ENCODE assay signal across 8 mouse cellular contexts in genomic region chr2:27210255-27210654, GRCm38 (mm10). TPM values are rescaled to one million over a fixed set of nuclear protein-coding genes. Genes with fewer than 3 reads are reported as not detected.
DNase-seq lines count a peak whose midpoint lies in the region; ATAC-seq lines count a peak whose summit lies in the region.

No protein-coding gene starts in this region.

- H3K9ac ChIP-seq in neural tube, embryonic 15.5 days (replicated peaks), result no peak overlapping the region

- H3K4me3 ChIP-seq in neural tube, embryonic 15.5 days (replicated peaks), result no peak overlapping the region

- no peaks in the 10 kb centered on the region for H3K9me3 ChIP-seq in neural tube, embryonic 15.5 days (replicated peaks)

- peaks cover 8% of the 10 kb centered on the region; the same call in 1 of the 2 replicates for H3K4me1 ChIP-seq in neural tube, embryonic 15.5 days

- H3K4me2 ChIP-seq in neural tube, embryonic 15.5 days, result no peak overlapping the region

- 62% methylated on average over 7 of the region's 7 CpGs for WGBS in neural tube, embryonic 15.5 days

- no peak for ATAC-seq in neural tube, embryonic 15.5 days (ENCODE audit: low FRiP score)
- ATAC-seq in neutrophil, adult 5-6 weeks (ENCODE audit: extremely low read depth, insufficient number of reproducible peaks, low FRiP score, poor library complexity, severe bottlenecking), result peak; percentile 33
- ATAC-seq in frontal cortex, adult (ENCODE audit: low TSS enrichment), result no peak

- no peak overlapping the region for H3K27ac ChIP-seq in neural tube, embryonic 15.5 days (replicated peaks)

- peak; percentile 37 to 56 for DNase-seq in adrenal gland, adult 18-20 months (ENCODE audit: low spot score in 2 of 2)
- no peak for DNase-seq in adrenal gland, adult 8-10 months
- peak; percentile 52 for DNase-seq in neural tube, embryonic 10.5 days (ENCODE audit: extremely low spot score, low spot score)
- DNase-seq in embryo, embryonic 10.5 days (ENCODE audit: low spot score), result peak; percentile 64
- DNase-seq in kidney, postnatal 10 days, result peak; percentile 74

- no peaks in the 10 kb centered on the region for H3K36me3 ChIP-seq in neural tube, embryonic 15.5 days

- no peaks in the 10 kb centered on the region for H3K27me3 ChIP-seq in neural tube, embryonic 15.5 days (replicated peaks)

RNA-seq across cellular contexts. Expression of gene Sardh, which starts 37.9 kb away (rescaled TPM):
- 1 to 10 TPM; 7.0 to 9.2 TPM for total RNA-seq in adrenal gland, adult 18-20 months (2021)
- 10 to 100 TPM in 1 of 4 experiments, 1 to 10 TPM in 3; 8.1 to 11.2 (median 8.8) TPM for total RNA-seq in adrenal gland, adult 8-10 months (2022)
- polyA plus RNA-seq in neural tube, embryonic 15.5 days (2015; fragmentation: Nextera tagmentation; extraction: Ambion mirVana), result 5.9 and 8.0 TPM in 2 replicates
- not detected in 2 replicates for total RNA-seq in neutrophil, adult 5-6 weeks (2017)

RNA-seq across cellular contexts. Expression of gene Dbh, which starts 45.2 kb away (rescaled TPM):
- 100 to 1,000 TPM; 311 to 388 TPM for total RNA-seq in adrenal gland, adult 18-20 months (2021)
- 100 to 1,000 TPM; 394 to 536 (median 504) TPM for total RNA-seq in adrenal gland, adult 8-10 months (2022)
- 0.29 and 0.37 TPM in 2 replicates for polyA plus RNA-seq in neural tube, embryonic 15.5 days (2015; fragmentation: Nextera tagmentation; extraction: Ambion mirVana)
- total RNA-seq in neutrophil, adult 5-6 weeks (2017), result not detected in 2 replicates

Comparison
In these comparisons a context has a peak if more than half of its experiments do, and no peak if none do; other contexts are left out.
1. RNA of gene Dbh, which starts 45.2 kb away (total RNA-seq): 394 to 536 TPM in adrenal gland, adult 8-10 months and 311 to 388 TPM in adrenal gland, adult 18-20 months; not detected in neutrophil, adult 5-6 weeks; every median in the first group is over 100 times any median in the second.